Mouse (Mus musculus) forebrain, embryonic 10.5 days (tissue): Measurements from ENCODE around the gene Tgm2. TPM values are rescaled to one million over a fixed set of nuclear protein-coding genes. Genes with fewer than 3 reads are reported as not detected.

Experiments used
- DNase-seq: peaks from one replicate; pipeline ENCODE4 v3.0.0-alpha.2; 2017; ENCODE audit warnings: low spot score; ENCODE audit errors: extremely low spot score
- H3K27ac ChIP-seq: fragments of 300-500 bp; sonication (generic); 2 replicates; pipeline ENCODE4 v1.5.1; 2016; ENCODE audit warnings: mild to moderate bottlenecking
- H3K27me3 ChIP-seq: fragments of 300-500 bp; sonication (generic); 2 replicates; pipeline ENCODE4 v1.6.1; 2016; ENCODE audit warnings: mild to moderate bottlenecking; ENCODE audit not compliant: poor library complexity, severe bottlenecking
- H3K36me3 ChIP-seq: fragments of 300-500 bp; sonication (generic); replicated peaks from 2 replicates; pipeline ENCODE4 v1.6.1; 2016; ENCODE audit warnings: mild to moderate bottlenecking, moderate library complexity
- H3K4me1 ChIP-seq: fragments of 300-500 bp; sonication (generic); 2 replicates; pipeline ENCODE4 v1.6.1; 2016
- H3K4me3 ChIP-seq: fragments of 300-500 bp; sonication (generic); 2 replicates; pipeline ENCODE4 v1.5.1; 2016; ENCODE audit warnings: mild to moderate bottlenecking, moderate library complexity
- H3K9me3 ChIP-seq: fragments of 300-500 bp; sonication (generic); 2 replicates; pipeline ENCODE4 v1.6.1; 2016; ENCODE audit warnings: mild to moderate bottlenecking, moderate library complexity
- WGBS: fragments of 180-500 bp; shearing (Covaris S2); methylation state at CpG from one replicate; pipeline ENCODE4 v1.1.7; 2016; 5-methylcytosine and 5-hydroxymethylcytosine counted together
- polyA plus RNA-seq: library from polyadenylated mRNA; unstranded; fragments of >200 nt; fragmentation: Nextera tagmentation; extraction: Ambion mirVana; gene quantifications from 2 replicates; pipeline ENCODE4 v1.2.1, GENCODE M21; 2016

Tgm2 gene
- polyA plus RNA-seq, 1 experiment from 2014 or later, result 7.2 TPM

GRCm38 (mm10) chr2:158090096-158090495, 56.1 kb downstream of the Tgm2 start:
- no peak for DNase-seq
- Histone ChIP-seq H3K9me3 (no peaks in the 10 kb centered on the region), H3K27me3 (no peaks in the 10 kb centered on the region), H3K4me3 (no peak overlapping the region), H3K27ac (no peak overlapping the region), H3K4me1 (peaks cover 9% of the 10 kb centered on the region; the same call in 1 of the 2 replicates), H3K36me3 (no peaks in the 10 kb centered on the region)
- 79% methylated on average over 4 of the region's 4 CpGs for WGBS

GRCm38 (mm10) chr2:158084486-158084885, 61.8 kb downstream of the Tgm2 start:
- WGBS, result 66% methylated on average over 8 of the region's 8 CpGs
- DNase-seq, result no peak
- no peaks in the 10 kb centered on the region for H3K36me3 ChIP-seq
- no peak overlapping the region for H3K27ac ChIP-seq
- H3K4me1 ChIP-seq, result peaks cover 18% of the 10 kb centered on the region
- H3K4me3 ChIP-seq, result no peak overlapping the region
- H3K27me3 ChIP-seq, result no peaks in the 10 kb centered on the region
- no peaks in the 10 kb centered on the region for H3K9me3 ChIP-seq

GRCm38 (mm10) chr2:158080622-158081241, 65.5 kb downstream of the Tgm2 start:
- Histone ChIP-seq H3K9me3 (no peaks in the 10 kb centered on the region), H3K27ac (no peak overlapping the region), H3K4me3 (no peak overlapping the region), H3K36me3 (peaks cover 27% of the 10 kb centered on the region), H3K27me3 (no peaks in the 10 kb centered on the region), H3K4me1 (peaks cover 28% of the 10 kb centered on the region)
- DNase-seq, result no peak
- 88% methylated on average over 9 of the region's 9 CpGs for WGBS

GRCm38 (mm10) chr2:158079843-158080395, 66.3 kb downstream of the Tgm2 start:
- H3K36me3 ChIP-seq, result peaks cover 35% of the 10 kb centered on the region
- no peak for DNase-seq
- no peaks in the 10 kb centered on the region for H3K9me3 ChIP-seq
- peak overlapping the region; percentile 22; the same call in 1 of the 2 replicates for H3K27ac ChIP-seq
- H3K4me3 ChIP-seq, result no peak overlapping the region
- H3K27me3 ChIP-seq, result no peaks in the 10 kb centered on the region
- peaks cover 26% of the 10 kb centered on the region for H3K4me1 ChIP-seq
- 67% methylated on average over 9 of the region's 9 CpGs for WGBS

GRCm38 (mm10) chr2:158078971-158079370, 67.3 kb downstream of the Tgm2 start:
- H3K27ac ChIP-seq, result no peak overlapping the region
- H3K27me3 ChIP-seq, result no peaks in the 10 kb centered on the region
- 73% methylated on average over 7 of the region's 7 CpGs for WGBS
- H3K36me3 ChIP-seq, result peaks cover 44% of the 10 kb centered on the region
- peaks cover 21% of the 10 kb centered on the region for H3K4me1 ChIP-seq
- H3K9me3 ChIP-seq, result no peaks in the 10 kb centered on the region
- DNase-seq, result no peak
- H3K4me3 ChIP-seq, result no peak overlapping the region

- H3K36me3 ChIP-seq, result peaks cover 54% of the 10 kb centered on the region
- WGBS, result 70% methylated on average over 2 of the region's 2 CpGs
- H3K27ac ChIP-seq, result peak overlapping the region; percentile 30; the same call in 1 of the 2 replicates
- no peaks in the 10 kb centered on the region for H3K9me3 ChIP-seq
- no peaks in the 10 kb centered on the region for H3K27me3 ChIP-seq
- peaks cover 21% of the 10 kb centered on the region for H3K4me1 ChIP-seq
- H3K4me3 ChIP-seq, result no peak overlapping the region
- DNase-seq, result no peak
These were observed 68.3 kb downstream of the Tgm2 start for GRCm38 (mm10) chr2:158077981-158078380.

- 88% methylated on average over 6 of the region's 6 CpGs for WGBS
- Histone ChIP-seq H3K9me3 (no peaks in the 10 kb centered on the region), H3K27me3 (no peaks in the 10 kb centered on the region), H3K36me3 (peaks cover 67% of the 10 kb centered on the region), H3K4me3 (no peak overlapping the region), H3K4me1 (peaks cover 21% of the 10 kb centered on the region), H3K27ac (no peak overlapping the region)
- DNase-seq, result no peak
These were observed 69.5 kb downstream of the Tgm2 start for GRCm38 (mm10) chr2:158076690-158077089.

- Histone ChIP-seq H3K36me3 (peaks cover 86% of the 10 kb centered on the region), H3K4me1 (peaks cover 14% of the 10 kb centered on the region), H3K4me3 (no peak overlapping the region), H3K27ac (no peak overlapping the region), H3K27me3 (no peaks in the 10 kb centered on the region), H3K9me3 (no peaks in the 10 kb centered on the region)
- no peak for DNase-seq
- WGBS, result 91% methylated on average over 5 of the region's 5 CpGs
These were observed 71.4 kb downstream of the Tgm2 start for GRCm38 (mm10) chr2:158074835-158075234.

GRCm38 (mm10) chr2:158071633-158071995, 74.6 kb downstream of the Tgm2 start:
- H3K36me3 ChIP-seq, result peaks cover 94% of the 10 kb centered on the region
- H3K4me1 ChIP-seq, result no peaks in the 10 kb centered on the region
- H3K27ac ChIP-seq, result no peak overlapping the region
- 94% methylated on average over 5 of the region's 5 CpGs for WGBS
- H3K9me3 ChIP-seq, result no peaks in the 10 kb centered on the region
- no peak for DNase-seq
- H3K4me3 ChIP-seq, result no peak overlapping the region
- no peaks in the 10 kb centered on the region for H3K27me3 ChIP-seq

GRCm38 (mm10) chr2:158070885-158071632, 75.2 kb downstream of the Tgm2 start:
- H3K4me3 ChIP-seq, result no peak overlapping the region
- 95% methylated on average over 3 of the region's 3 CpGs for WGBS
- no peak for DNase-seq

GRCm38 (mm10) chr2:158068444-158068971, 77.7 kb downstream of the Tgm2 start:
- no peaks in the 10 kb centered on the region for H3K9me3 ChIP-seq
- no peak for DNase-seq
- no peaks in the 10 kb centered on the region for H3K27me3 ChIP-seq
- peaks cover 3% of the 10 kb centered on the region; the same call in 1 of the 2 replicates for H3K4me1 ChIP-seq
- H3K4me3 ChIP-seq, result no peak overlapping the region
- peaks cover 90% of the 10 kb centered on the region for H3K36me3 ChIP-seq
- H3K27ac ChIP-seq, result no peak overlapping the region

More at GRCm38 (mm10) chr2:158070885-158071632, 75.2 kb downstream of the Tgm2 start:
- no peak overlapping the region for H3K27ac ChIP-seq
- H3K4me1 ChIP-seq, result peaks cover 2% of the 10 kb centered on the region; the same call in 1 of the 2 replicates
- H3K27me3 ChIP-seq, result no peaks in the 10 kb centered on the region
- H3K36me3 ChIP-seq, result peaks cover 94% of the 10 kb centered on the region
- no peaks in the 10 kb centered on the region for H3K9me3 ChIP-seq

- Histone ChIP-seq H3K27me3 (no peaks in the 10 kb centered on the region), H3K9me3 (no peaks in the 10 kb centered on the region), H3K36me3 (peaks cover 87% of the 10 kb centered on the region), H3K4me3 (no peak overlapping the region), H3K4me1 (peaks cover 3% of the 10 kb centered on the region; the same call in 1 of the 2 replicates), H3K27ac (no peak overlapping the region)
- whole genome bisulfite sequencing, result 93% methylated on average over 5 of the region's 5 CpGs
- no peak for DNase-seq
These were observed 78.9 kb downstream of the Tgm2 start for GRCm38 (mm10) chr2:158067260-158067824.
